Mouse (Mus musculus) heart, embryonic 13.5 days (tissue): ENCODE measurements around the gene Ttc34. TPM values are rescaled to one million over a fixed set of nuclear protein-coding genes. Genes with fewer than 3 reads are reported as not detected.
A peak's percentile ranks its signal among the peaks of the same experiment; 100 is the strongest.

ENCODE experiments used
- ATAC-seq: fragments of 200-750 bp; cut with Nextera tagmentation; 2 replicates; pipeline ENCODE4 v1.8.0; 2017; ENCODE audit warnings: moderate TSS enrichment; ENCODE audit not compliant: insufficient number of reproducible peaks, low FRiP score, low TSS enrichment; ENCODE audit errors: extremely low read depth
- H3K27ac ChIP-seq: fragments of 300-500 bp; sonication (generic); replicated peaks from 2 replicates; pipeline ENCODE4 v1.5.1; 2015; ENCODE audit warnings: moderate library complexity, mild to moderate bottlenecking, inconsistent platforms
- H3K27me3 ChIP-seq: fragments of 300-500 bp; sonication (generic); replicated peaks from 2 replicates; pipeline ENCODE4 v1.6.1; 2015; ENCODE audit warnings: mild to moderate bottlenecking, inconsistent platforms
- H3K36me3 ChIP-seq: fragments of 300-500 bp; sonication (generic); 2 replicates; pipeline ENCODE4 v1.6.1; 2015; ENCODE audit warnings: mild to moderate bottlenecking, inconsistent platforms
- H3K4me1 ChIP-seq: fragments of 300-500 bp; sonication (generic); 2 replicates; pipeline ENCODE4 v1.6.1; 2015; ENCODE audit warnings: inconsistent platforms
- H3K4me2 ChIP-seq: fragments of 300-500 bp; sonication (generic); 2 replicates; pipeline ENCODE4 v1.6.1; 2015; ENCODE audit warnings: inconsistent platforms, mild to moderate bottlenecking, moderate library complexity
- H3K4me3 ChIP-seq: fragments of 300-500 bp; sonication (generic); 2 replicates; pipeline ENCODE4 v1.5.1; 2015; ENCODE audit warnings: moderate library complexity, mild to moderate bottlenecking, inconsistent platforms
- H3K9ac ChIP-seq: fragments of 300-500 bp; sonication (generic); 2 replicates; pipeline ENCODE4 v1.6.1; 2015; ENCODE audit warnings: inconsistent platforms, mild to moderate bottlenecking, moderate library complexity
- H3K9me3 ChIP-seq: fragments of 300-500 bp; sonication (generic); 2 replicates; pipeline ENCODE4 v1.6.1; 2016; ENCODE audit warnings: inconsistent platforms
- WGBS: fragments of 180-500 bp; shearing (Covaris S2); methylation state at CpG from one replicate; pipeline ENCODE4 v1.1.7; 2015; ENCODE audit warnings: mixed read lengths; 5-methylcytosine and 5-hydroxymethylcytosine counted together
- polyA plus RNA-seq: library from polyadenylated mRNA; unstranded; fragments of >200 nt; fragmentation: Nextera tagmentation; extraction: Ambion mirVana; gene quantifications from 2 replicates; pipeline ENCODE4 v1.2.1, GENCODE M21; 2015

Ttc34 gene
- polyA plus RNA-seq, 1 experiment from 2014 or later = 0.57 TPM

- ATAC-seq = no peak
- H3K27ac ChIP-seq = no peak overlapping the region
- peaks cover 79% of the 10 kb centered on the region for H3K27me3 ChIP-seq
- peaks cover 13% of the 10 kb centered on the region for H3K4me1 ChIP-seq
- H3K4me2 ChIP-seq = no peak overlapping the region
- WGBS = 66% methylated on average over 10 of the region's 10 CpGs
- H3K36me3 ChIP-seq = no peaks in the 10 kb centered on the region
- H3K9ac ChIP-seq = no peak overlapping the region
- H3K4me3 ChIP-seq = no peak overlapping the region
- peaks cover 4% of the 10 kb centered on the region; the same call in 1 of the 2 replicates for H3K9me3 ChIP-seq
These were observed 20.3 kb downstream of the Ttc34 start for GRCm38 (mm10) chr4:154857366-154858240.

DNA sequence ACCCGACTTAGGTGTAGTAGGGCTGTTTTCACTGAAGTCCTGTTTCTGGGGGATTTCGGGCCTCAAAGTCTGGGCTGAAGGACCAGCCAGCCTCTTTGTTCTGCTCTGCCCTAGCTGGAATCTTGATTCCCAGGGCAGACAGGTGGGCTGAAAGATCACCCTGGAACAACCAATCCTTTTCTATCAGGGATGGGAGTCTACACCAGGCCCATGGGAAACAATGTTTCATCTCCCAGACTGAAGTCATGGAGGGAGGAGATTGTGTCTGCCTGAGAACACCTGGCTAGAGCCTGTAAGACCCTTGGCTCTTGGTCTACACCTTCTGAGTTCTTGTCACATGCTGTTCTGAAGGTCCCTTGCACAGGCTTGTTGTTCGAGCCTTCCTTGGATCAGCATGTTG, 21.3 kb downstream of the Ttc34 start:
- Histone ChIP-seq H3K4me3 (no peak overlapping the region), H3K27me3 (peaks cover 73% of the 10 kb centered on the region), H3K9ac (no peak overlapping the region), H3K4me2 (no peak overlapping the region), H3K4me1 (peaks cover 13% of the 10 kb centered on the region), H3K9me3 (peaks cover 4% of the 10 kb centered on the region; the same call in 1 of the 2 replicates), H3K36me3 (no peaks in the 10 kb centered on the region), H3K27ac (no peak overlapping the region)
- WGBS = 77% methylated on average over 3 of the region's 3 CpGs
- ATAC-seq = no peak

DNA sequence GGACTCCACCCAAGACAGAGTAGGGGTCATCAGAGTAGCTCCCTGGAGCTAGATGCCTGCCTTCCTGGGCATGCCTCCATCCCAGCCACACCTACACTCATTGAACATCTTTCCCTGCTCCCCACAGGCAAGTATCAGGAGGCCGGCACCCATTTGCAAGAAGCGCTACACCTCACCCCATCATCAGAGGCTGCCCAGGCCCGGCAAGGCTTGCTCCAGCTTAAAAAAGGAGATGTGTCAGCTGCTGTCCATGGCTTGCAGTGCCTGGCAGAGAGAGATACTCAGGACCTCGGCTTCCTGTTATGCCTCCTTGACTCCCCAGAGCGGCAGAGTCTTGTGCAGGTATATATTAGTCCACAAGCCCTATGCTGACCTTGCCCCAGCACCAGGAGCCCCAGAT, 24.7 kb downstream of the Ttc34 start:
- Histone ChIP-seq H3K27ac (no peak overlapping the region), H3K4me2 (no peak overlapping the region), H3K27me3 (peaks cover 43% of the 10 kb centered on the region), H3K36me3 (no peaks in the 10 kb centered on the region), H3K9me3 (peaks cover 1% of the 10 kb centered on the region; the same call in 1 of the 2 replicates), H3K9ac (no peak overlapping the region), H3K4me3 (no peak overlapping the region), H3K4me1 (peaks cover 11% of the 10 kb centered on the region)
- ATAC-seq = no peak
- 62% methylated on average over 5 of the region's 5 CpGs for WGBS

GRCm38 (mm10) chr4:154863436-154863935, 26.2 kb downstream of the Ttc34 start:
- H3K27me3 ChIP-seq = peaks cover 38% of the 10 kb centered on the region
- no peak for ATAC-seq
- no peak overlapping the region; the same call in 1 of the 2 replicates for H3K4me2 ChIP-seq

DNA sequence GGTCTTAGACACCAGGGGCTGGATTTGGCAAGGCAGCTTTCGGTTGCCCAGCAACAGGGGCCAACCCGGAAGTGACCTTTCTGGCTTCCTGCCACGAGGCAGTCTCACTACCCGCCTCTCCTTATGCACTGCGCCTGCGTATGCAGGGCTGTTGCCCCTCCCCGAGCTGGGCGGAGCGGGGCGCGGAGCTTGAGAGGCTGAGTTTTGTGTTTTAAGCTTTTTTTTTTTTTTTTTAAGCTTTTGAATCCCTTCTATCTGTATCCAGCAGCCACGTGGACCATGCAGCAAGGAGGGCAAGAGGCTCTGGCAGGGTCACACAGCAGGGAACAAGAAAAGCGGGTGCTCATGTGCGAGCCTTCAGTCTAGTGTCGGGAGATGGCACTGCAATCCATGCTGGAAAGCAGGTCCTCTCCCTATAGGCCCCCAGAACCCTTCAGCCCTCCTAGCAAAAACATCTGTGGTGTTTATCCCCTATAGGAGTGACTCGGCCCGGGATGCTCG, 27.1 kb downstream of the Ttc34 start:
- H3K36me3 ChIP-seq = no peaks in the 10 kb centered on the region
- H3K4me2 ChIP-seq = peak overlapping the region; percentile 73
- H3K9me3 ChIP-seq = no peaks in the 10 kb centered on the region
- ATAC-seq = peak; percentile 56; the same call in 1 of the 2 replicates
- H3K27me3 ChIP-seq = peaks cover 38% of the 10 kb centered on the region
- H3K27ac ChIP-seq = peak overlapping the region; percentile 80
- H3K4me3 ChIP-seq = peak overlapping the region; percentile 54
- peaks cover 11% of the 10 kb centered on the region for H3K4me1 ChIP-seq
- WGBS = 1% methylated on average over 18 of the region's 18 CpGs
- peak overlapping the region; percentile 82 for H3K9ac ChIP-seq

More at GRCm38 (mm10) chr4:154863436-154863935, 26.2 kb downstream of the Ttc34 start:
- H3K9ac ChIP-seq = no peak overlapping the region
- WGBS = 82% methylated on average over 3 of the region's 3 CpGs
- H3K36me3 ChIP-seq = no peaks in the 10 kb centered on the region
- H3K4me1 ChIP-seq = peaks cover 11% of the 10 kb centered on the region
- no peak overlapping the region for H3K27ac ChIP-seq
- no peak overlapping the region for H3K4me3 ChIP-seq
- no peaks in the 10 kb centered on the region for H3K9me3 ChIP-seq

DNA sequence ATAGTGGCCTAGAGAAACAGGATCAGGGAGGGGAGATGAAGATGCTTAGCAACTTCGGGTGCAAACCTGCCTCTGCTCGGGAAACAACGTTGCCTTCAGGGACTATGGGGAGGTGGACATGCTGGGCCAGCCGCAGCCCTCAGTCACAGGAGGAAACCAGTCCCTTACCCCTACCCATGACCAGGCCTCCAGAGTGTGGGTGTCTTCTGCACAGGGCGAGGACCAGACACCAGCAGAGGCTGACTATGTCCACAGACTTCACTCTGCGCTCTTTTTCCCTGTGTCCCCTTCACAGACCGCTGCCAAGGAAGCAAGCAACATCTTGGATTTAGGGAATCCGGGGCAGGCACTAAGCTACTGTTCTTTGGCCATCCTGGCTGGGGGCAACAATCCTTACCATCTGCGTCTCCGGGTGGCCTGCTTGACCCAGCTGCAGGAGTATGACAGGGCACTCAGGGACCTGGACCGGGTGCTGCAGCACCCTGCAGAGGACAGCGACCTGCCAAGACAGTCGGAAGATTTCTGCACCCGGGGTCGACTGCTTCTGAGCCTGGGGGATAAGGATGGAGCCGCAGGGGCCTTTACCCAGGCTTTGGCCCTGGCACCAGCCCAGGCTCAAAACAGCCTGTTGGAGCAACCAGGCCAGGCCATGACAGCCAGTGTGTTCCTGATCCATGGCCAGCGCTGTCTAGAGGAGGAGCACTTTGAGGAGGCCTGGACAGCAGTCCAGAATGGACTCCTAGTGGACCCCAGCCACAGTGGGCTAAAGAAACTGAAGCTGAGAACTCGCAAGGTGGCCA, 27.9 kb downstream of the Ttc34 start:
- H3K36me3 ChIP-seq = no peaks in the 10 kb centered on the region
- H3K4me3 ChIP-seq = peak overlapping the region; percentile 54
- no peaks in the 10 kb centered on the region for H3K9me3 ChIP-seq
- ATAC-seq = no peak
- H3K4me2 ChIP-seq = peak overlapping the region; percentile 73
- peaks cover 38% of the 10 kb centered on the region for H3K27me3 ChIP-seq
- H3K4me1 ChIP-seq = peaks cover 11% of the 10 kb centered on the region
- H3K9ac ChIP-seq = peak overlapping the region; percentile 82
- H3K27ac ChIP-seq = peak overlapping the region; percentile 80
- WGBS = 80% methylated on average over 18 of the region's 18 CpGs

DNA sequence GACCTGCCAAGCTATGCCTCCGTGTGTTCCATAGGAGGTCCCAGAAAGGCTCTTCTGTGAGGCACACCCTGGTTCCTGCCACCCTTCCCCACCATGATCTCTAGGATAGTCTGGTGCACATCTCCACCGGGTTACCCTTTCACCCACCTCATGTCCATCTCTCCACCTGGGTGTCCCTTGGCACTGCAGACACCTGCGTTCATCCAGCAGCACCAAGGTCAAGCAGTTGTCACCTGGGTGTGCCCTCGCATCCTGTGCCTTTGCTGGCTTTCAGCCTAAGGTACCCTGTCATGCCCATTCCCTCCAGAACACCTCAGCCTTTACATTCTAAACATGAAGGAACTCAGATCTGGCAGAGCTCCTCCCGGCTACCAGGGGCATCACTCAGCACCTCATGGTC, 29.1 kb downstream of the Ttc34 start:
- WGBS = 77% methylated on average over 5 of the region's 5 CpGs

DNA sequence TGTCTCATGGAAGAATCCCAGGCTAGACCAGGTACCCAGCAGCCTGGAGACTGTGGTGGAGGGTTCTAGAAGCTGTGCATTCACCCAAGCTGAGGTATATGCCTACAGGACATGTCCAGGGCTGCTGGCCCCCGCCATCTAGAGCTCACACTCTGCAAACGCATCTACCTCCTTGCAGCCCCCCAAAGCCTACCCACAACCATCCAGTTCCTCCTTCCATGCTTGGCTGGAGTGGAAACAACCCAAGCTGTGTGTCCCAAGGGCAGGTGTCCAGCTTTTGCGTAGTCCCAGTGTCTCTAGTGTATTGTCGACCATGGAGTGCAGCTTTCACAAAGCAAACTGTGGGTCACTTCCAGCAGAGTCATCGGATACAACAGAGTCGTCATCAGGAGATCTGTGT, 30.0 kb downstream of the Ttc34 start:
- no peak for ATAC-seq
- WGBS = 74% methylated on average over 6 of the region's 6 CpGs
- Histone ChIP-seq H3K36me3 (no peaks in the 10 kb centered on the region), H3K4me3 (no peak overlapping the region), H3K27me3 (peaks cover 48% of the 10 kb centered on the region), H3K27ac (no peak overlapping the region), H3K9me3 (no peaks in the 10 kb centered on the region), H3K9ac (no peak overlapping the region), H3K4me2 (no peak overlapping the region), H3K4me1 (peaks cover 11% of the 10 kb centered on the region)

More for the DNA sequence above, 29.1 kb downstream of the Ttc34 start:
- H3K4me2 ChIP-seq = no peak overlapping the region
- H3K9ac ChIP-seq = no peak overlapping the region
- H3K4me3 ChIP-seq = no peak overlapping the region
- no peak overlapping the region for H3K27ac ChIP-seq
- no peak for ATAC-seq
- H3K27me3 ChIP-seq = peaks cover 40% of the 10 kb centered on the region
- peaks cover 11% of the 10 kb centered on the region for H3K4me1 ChIP-seq
- H3K36me3 ChIP-seq = no peaks in the 10 kb centered on the region
- no peaks in the 10 kb centered on the region for H3K9me3 ChIP-seq

DNA sequence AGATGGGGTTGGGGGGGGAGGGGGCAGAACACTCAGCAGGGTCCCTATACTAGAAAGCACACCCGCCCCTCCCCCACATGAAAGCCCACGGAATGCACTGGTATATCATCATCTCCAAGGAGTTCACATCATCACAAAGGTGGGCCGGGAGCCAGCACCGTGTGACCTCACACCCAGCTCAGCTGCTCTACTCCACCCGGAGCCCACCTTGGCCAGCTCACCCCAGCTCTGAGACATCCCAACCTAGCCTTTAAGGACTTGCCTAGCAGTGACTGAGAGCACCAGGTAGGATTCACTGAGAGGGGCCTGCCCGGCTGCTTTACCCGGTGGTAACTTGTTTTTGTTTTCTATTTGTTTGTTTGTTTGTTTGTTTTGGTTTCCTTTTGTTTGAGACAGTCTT, 32.2 kb downstream of the Ttc34 start, which contains the start of gene Mmel1:
Gene Mmel1 (plus strand): TSS at position 146 of the 400 bp plus-strand sequence.
- Histone ChIP-seq H3K36me3 (no peaks in the 10 kb centered on the region), H3K4me2 (no peak within 1 kb of the TSS), H3K9ac (no peak within 1 kb of the TSS), H3K4me1 (peaks cover 8% of the 10 kb centered on the region), H3K27me3 (peaks cover 49% of the 10 kb centered on the region), H3K27ac (no peak within 1 kb of the TSS), H3K9me3 (no peaks in the 10 kb centered on the region), H3K4me3 (no peak within 1 kb of the TSS)
- WGBS = 78% methylated on average over 7 of the region's 7 CpGs
- no peak for ATAC-seq

- Histone ChIP-seq H3K9me3 (no peaks in the 10 kb centered on the region), H3K4me1 (no peaks in the 10 kb centered on the region), H3K9ac (no peak overlapping the region), H3K4me2 (no peak overlapping the region), H3K27me3 (peaks cover 50% of the 10 kb centered on the region), H3K4me3 (no peak overlapping the region), H3K27ac (no peak overlapping the region), H3K36me3 (no peaks in the 10 kb centered on the region)
- ATAC-seq = no peak
- WGBS = 64% methylated on average over 4 of the region's 4 CpGs
These were observed 33.5 kb downstream of the Ttc34 start for GRCm38 (mm10) chr4:154870721-154871120.

DNA sequence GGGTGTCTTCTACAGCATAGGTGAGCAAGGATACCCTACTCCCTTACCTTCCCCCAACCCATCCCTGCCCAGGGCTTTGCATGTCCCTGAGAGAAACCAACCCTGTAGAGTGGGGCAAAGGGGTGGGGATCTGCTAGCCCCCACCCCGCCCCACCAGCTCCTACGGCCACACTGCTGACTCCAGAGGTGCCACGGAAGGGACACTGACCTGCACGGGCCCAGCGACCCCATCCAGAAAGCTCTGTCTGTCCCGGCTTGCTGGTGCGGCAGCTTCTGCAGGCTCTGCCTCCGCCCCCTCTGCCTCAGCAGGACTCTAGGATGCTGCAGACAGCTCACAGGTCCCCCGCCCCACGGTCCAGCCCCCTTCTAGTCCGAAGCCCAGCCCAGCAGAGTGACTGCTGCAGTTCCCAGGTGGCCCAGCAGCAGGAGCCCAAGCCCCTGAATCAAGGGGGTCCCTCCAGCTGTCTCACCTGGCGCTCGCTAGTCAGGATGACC, 34.5 kb downstream of the Ttc34 start:
- 6% methylated on average over 13 of the region's 13 CpGs for WGBS
- Histone ChIP-seq H3K4me1 (no peaks in the 10 kb centered on the region), H3K4me3 (no peak overlapping the region), H3K27me3 (peaks cover 59% of the 10 kb centered on the region), H3K9ac (peak overlapping the region; percentile 33; the same call in 1 of the 2 replicates), H3K27ac (no peak overlapping the region), H3K9me3 (no peaks in the 10 kb centered on the region), H3K36me3 (no peaks in the 10 kb centered on the region), H3K4me2 (peak overlapping the region; percentile 38; the same call in 1 of the 2 replicates)
- 0 out of 2 replicates have a peak, but pooled peaks have one; percentile 37 for ATAC-seq
